Mouse (Mus musculus) heart, postnatal 0 days (tissue): Measurements from ENCODE around the gene Wfdc18.

ENCODE experiments used
- CTCF ChIP-seq: IDR thresholded peaks from 2 replicates; pipeline ENCODE4 v1.5.1; 2016; ENCODE audit warnings: antibody characterized with exemption, control low read depth, low read depth
- EP300 ChIP-seq: IDR thresholded peaks from 2 replicates; pipeline ENCODE4 v1.6.1; 2016; ENCODE audit warnings: antibody characterized with exemption, low read depth

GRCm38 (mm10) chr11:83746152-83746551 lies 37.3 kb downstream of the Wfdc18 start:
- no peak for TF ChIP-seq CTCF
- TF ChIP-seq EP300 = no peak
